Mouse (Mus musculus) 3T3-L1 (cell line): ENCODE results near the gene Coq10a.

Experiments used
- DNase-seq: peaks from one replicate; pipeline ENCODE4 v3.0.0-alpha.2; 2015; ENCODE audit warnings: low read depth, low spot score

Coq10a gene

GRCm38 (mm10) chr10:128385902-128386301, 17.1 kb upstream of the Coq10a start:
- no peak for DNase-seq

- no peak for DNase-seq
Measured at GRCm38 (mm10) chr10:128382482-128382881, 13.7 kb upstream of the Coq10a start.

- peak; percentile 51 for DNase-seq
Measured at GRCm38 (mm10) chr10:128380565-128380964, 11.8 kb upstream of the Coq10a start.

DNA sequence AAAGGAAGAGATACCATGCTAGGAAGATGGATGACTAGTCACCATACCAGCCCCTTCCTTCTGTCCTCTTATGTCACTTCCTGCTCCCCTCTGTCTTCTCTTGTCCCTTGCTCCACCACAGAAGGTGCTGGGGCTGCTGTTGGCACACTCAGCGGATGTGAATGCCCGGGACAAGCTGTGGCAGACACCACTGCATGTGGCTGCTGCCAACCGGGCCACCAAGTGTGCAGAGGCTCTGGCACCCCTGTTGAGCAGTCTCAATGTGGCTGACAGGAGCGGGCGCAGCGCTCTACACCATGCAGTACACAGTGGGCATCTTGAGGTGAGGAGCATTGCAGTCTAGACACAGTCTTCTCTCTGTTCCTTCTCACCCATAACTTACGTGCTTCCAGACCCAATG, 10.5 kb upstream of the Coq10a start:
- no peak for DNase-seq

GRCm38 (mm10) chr10:128378462-128378861, 9.7 kb upstream of the Coq10a start:
- peak; percentile 54 for DNase-seq

DNA sequence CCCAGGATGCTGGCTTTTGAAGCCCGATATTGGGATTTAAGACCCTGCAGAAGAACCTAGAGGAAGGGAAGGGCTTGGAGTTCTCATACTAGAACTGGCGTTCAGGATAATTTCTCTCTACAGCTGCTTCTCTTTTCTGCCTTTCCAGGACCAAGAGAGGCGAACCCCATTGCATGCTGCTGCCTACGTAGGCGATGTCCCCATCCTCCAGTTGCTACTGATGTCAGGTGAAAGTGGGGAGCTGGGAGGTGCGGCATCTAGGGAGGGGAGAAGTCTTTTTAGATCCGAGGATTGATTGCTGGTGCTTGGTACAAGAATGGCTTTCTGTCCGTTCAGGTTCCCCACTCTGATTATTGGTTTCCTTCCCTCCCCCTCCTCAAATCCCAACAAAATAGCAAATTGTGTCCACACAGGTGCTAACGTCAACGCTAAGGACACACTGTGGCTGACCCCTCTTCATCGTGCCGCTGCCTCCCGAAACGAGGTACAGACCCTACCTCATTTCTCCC, 9.2 kb upstream of the Coq10a start:
- DNase-seq = no peak

- peak; percentile 39 for DNase-seq
Measured at GRCm38 (mm10) chr10:128377222-128377939, 8.6 kb upstream of the Coq10a start.

DNA sequence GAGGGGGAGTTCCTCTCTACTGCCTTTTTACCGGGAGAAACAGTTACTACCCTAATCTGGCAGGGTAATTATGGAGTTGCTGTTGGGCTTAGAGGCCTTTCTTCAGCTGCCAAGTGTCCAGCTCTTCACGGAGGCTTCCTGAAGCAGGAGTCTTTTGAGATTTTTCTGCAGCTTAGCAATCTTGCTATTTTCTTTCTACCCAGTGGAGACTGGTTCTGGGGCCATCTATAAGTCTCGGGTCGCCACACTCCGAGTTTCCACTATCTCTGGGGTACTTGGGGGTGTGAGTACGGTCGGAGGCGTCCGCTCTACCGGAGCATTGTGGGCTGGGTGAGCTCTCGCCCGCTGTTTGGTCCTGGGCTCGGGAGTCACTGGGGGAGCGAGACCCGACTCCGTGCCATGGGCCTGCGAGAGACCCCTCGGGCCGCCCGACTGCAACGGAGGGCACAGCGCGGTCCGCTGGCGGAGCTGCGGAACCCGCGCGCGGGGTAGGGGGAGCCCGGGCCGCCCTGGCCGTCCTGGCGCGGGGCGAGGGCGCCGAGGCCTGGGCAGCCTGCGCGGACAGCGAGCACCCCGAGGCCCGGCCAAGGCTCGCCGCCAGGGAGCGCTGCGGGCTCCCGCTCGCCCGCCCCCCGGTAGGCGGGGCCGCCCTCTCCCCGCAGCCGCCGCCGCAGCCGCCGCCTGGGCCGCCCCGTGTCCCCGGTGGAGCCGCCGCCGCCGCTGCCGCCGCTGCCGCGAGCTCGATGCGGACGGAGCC, 7.8 kb upstream of the Coq10a start, which contains the start of gene Ankrd52:
TSS of gene Ankrd52 (plus strand) at position 661 of the 757 bp plus-strand sequence.
- DNase-seq = peak; percentile 64

DNA sequence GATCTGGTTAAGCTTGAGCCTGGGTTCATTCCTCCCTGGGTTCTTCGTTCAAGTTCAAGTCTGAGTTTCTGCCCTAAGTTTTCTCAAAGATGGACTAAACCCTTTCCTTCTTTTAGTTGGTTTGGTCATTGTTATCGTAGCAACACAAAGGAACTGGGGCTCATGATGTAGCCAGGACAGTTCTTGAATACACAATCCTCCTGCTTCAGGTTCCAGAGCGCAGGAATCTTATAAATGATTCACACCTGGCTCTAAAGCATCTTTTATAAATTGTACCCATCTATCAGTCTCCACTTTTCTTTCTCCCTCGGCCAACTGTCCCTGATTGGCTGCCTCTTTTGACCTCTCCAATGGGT, 7.3 kb upstream of the Coq10a start:
- DNase-seq = no peak

DNA sequence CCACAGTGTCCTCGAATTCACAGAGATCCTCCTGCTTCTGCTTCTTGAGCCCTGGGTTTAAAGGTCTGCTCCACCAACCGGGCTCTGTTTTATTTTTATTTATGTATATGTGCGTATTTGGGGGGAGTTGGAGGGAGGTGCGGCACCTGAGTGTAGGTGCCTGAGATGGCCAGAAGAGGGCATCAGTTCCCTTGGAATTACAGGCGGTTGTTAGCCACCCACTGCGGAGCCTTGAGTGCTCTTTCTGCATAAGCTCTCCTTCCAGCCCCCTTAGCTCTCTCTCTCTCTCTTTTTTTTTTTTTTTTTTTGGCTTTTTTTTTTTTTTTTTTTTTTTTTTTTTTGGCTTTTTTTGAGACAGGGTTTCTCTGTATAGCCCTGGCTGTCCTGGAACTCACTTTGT, 5.6 kb upstream of the Coq10a start:
- DNase-seq = no peak

DNA sequence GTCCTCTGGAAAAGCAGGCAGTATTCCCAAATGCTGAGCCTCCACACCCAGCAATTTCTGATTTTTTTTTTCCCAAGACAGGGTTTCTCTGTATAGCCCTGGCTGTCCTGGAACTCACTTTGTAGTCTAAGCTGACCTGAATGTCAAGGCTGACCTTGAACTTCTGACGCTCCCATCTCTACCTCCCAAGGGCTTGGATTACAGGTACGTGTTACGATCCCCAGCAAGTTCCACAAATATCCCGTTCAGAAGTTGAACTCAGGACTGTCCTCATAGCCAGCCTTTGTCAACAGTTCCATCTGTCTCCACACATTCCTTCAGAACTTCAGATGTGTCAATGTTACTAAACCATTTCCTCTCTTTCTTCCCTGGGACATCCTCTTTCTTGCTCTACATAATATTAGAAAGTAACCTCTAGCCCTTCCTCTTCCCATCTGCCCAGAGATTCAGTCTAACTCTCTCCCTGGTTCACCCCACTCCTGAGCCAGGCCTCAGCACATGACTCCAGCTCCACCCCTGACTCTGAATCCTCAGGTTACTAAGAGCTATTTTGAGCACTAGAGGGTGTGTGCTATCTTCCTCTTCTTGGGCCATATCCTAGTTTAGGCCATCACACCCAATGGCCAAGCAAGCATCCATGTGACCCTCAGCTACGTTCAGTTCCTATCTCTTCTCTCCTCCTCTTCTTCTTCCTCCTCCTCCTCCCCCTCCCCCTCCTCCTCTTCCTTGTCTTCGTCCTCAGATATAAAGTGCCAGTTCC, 4.4 kb upstream of the Coq10a start:
- peak; percentile 47 for DNase-seq

- no peak for DNase-seq
Measured at GRCm38 (mm10) chr10:128372142-128372541, 3.3 kb upstream of the Coq10a start.

DNA sequence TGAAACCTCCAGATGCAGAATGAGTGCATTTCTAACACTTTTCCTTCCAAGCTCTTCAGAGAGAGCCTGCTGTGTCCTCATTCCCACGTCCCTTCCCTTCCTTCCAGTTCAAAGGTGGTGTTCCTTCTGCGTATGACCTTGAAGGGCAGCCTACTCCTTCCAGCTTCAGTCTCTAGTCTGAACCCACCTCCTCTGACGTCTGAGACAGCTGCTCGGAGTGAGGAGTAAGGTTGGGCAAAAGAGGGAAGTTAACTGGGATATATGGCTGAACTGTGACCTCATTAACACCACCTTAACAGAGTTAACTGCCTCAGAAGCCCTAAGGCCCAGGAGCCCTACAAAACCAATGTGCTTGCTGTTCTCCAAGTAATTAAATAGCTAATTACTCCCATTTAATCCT, 1.8 kb upstream of the Coq10a start:
- no peak for DNase-seq

DNA sequence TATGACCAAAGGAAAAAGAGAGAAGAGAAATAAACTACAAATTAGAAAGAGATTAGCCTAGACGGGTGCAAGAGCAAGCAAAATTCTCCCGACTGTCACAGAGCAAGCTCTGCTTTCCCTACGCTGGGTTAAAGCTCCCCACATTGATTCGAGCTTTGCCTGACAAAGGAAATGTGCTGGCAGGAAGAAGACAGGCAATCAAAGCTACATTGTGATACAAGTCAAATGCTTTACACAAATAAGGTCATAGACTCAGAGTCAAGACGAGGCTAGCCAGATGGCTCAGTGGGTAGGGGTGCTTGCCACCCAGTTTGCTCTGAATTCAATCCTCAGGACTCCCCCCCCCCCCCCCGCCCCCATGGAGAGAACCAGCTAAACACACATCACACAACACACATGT, 1.2 kb upstream of the Coq10a start:
- DNase-seq = no peak

GRCm38 (mm10) chr10:128369599-128369998, 802 bp upstream of the Coq10a start:
- no peak for DNase-seq

GRCm38 (mm10) chr10:128369218-128369543, 384 bp upstream of the Coq10a start:
- DNase-seq = no peak

DNA sequence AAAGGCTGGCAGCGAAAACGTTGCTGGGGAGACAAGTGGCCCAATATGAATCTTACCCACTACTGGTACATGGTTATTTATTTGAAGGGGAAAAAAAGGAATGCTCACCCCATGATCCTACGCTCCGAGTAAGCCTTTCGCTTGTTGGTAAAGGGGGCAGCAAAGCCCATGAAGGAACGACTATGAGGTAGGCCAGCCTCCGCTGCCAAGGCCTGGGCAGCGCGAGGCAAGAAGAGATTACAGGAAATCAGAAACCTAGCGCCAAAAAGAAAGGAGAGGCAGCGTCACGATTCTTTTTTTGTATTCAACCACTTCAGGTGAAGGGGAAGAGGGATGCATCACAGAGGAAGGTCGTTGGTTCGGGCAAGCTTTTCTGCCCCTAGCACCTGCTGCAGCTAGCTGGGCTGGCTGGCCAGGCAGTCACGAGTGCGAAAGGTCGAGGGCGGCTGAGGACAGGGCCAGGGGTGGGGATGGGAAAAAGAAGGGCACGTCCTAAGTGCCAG, 847 bp downstream of the Coq10a start:
- no peak for DNase-seq

GRCm38 (mm10) chr10:128362568-128362967, 6.2 kb downstream of the Coq10a start:
- peak; percentile 63 for DNase-seq

DNA sequence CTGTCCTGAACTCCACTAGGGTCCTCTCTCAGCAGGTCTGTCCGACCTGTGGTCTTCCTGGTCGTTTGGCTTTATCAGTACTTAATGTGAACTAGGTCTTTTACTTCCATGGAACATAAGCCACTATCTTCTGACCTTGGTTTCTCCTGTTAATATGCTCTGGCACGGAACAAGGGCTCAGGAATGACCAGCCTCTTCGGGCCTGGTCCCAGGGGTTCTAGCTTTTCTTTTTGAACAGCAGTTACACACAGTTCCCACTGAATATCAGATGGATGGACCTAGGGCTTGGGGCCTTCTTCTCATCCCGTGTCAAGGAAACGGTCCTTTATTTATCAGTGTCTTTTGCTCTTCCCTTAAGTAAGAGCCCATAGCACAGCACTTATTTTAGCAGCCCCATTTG, 7.0 kb downstream of the Coq10a start:
- no peak for DNase-seq

DNA sequence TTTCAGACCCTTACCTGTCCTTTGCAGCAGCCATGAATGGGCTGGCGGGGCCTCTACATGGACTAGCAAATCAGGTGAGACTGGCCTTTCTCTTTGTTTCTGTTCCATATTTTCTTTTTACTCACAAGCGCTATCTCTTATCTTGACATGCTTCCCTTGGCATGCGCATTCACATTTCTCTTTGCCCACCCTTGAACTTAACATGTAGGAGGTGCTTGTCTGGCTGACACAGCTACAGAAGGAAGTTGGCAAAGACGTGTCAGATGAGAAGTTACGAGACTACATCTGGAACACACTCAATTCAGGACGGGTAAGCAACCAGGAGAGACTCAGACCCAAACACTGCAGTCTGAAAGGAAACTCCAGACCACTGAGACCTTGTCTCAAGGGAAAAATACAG, 9.6 kb downstream of the Coq10a start:
- no peak for DNase-seq

GRCm38 (mm10) chr10:128358796-128359195, 10.0 kb downstream of the Coq10a start:
- peak; percentile 83 for DNase-seq

- DNase-seq = no peak
Measured at GRCm38 (mm10) chr10:128347541-128347940, 21.3 kb downstream of the Coq10a start.
